Mouse (Mus musculus) forebrain, postnatal 0 days (tissue): Measurements from ENCODE around the gene Crk. TPM values are rescaled to one million over a fixed set of nuclear protein-coding genes. Genes with fewer than 3 reads are reported as not detected.

Experiments used
- ATAC-seq: fragments of 200-750 bp; cut with Nextera tagmentation; 2 replicates; pipeline ENCODE4 v1.8.0; 2017; ENCODE audit warnings: mild to moderate bottlenecking, moderate library complexity
- DNase-seq: peaks from one replicate; pipeline ENCODE4 v3.0.0-alpha.2; 2015
- H3K27ac ChIP-seq: fragments of 300-500 bp; sonication (generic); 2 replicates; pipeline ENCODE4 v1.5.1; 2014; ENCODE audit warnings: low read depth, mild to moderate bottlenecking, antibody characterized with exemption, low read length, moderate library complexity, mixed read lengths
- H3K27me3 ChIP-seq: fragments of 300-500 bp; sonication (generic); 2 replicates; pipeline ENCODE4 v1.6.1; 2014; ENCODE audit warnings: mild to moderate bottlenecking, low read length, mixed read lengths; ENCODE audit not compliant: insufficient read depth
- H3K36me3 ChIP-seq: fragments of 300-500 bp; sonication (generic); 2 replicates; pipeline ENCODE4 v1.6.1; 2014; ENCODE audit warnings: mild to moderate bottlenecking, moderate library complexity; ENCODE audit not compliant: insufficient read depth
- H3K4me1 ChIP-seq: fragments of 300-500 bp; sonication (generic); 2 replicates; pipeline ENCODE4 v1.6.1; 2014; ENCODE audit warnings: antibody characterized with exemption; ENCODE audit not compliant: insufficient read depth
- H3K4me2 ChIP-seq: fragments of 300-500 bp; sonication (generic); 2 replicates; pipeline ENCODE4 v1.6.1; 2014; ENCODE audit warnings: low read depth, mild to moderate bottlenecking, moderate library complexity
- H3K4me3 ChIP-seq: fragments of 300-500 bp; sonication (generic); 2 replicates; pipeline ENCODE4 v1.5.1; 2014; ENCODE audit warnings: low read depth, low read length, mixed read lengths
- H3K9ac ChIP-seq: fragments of 300-500 bp; sonication (generic); 2 replicates; pipeline ENCODE4 v1.6.1; 2014; ENCODE audit warnings: mild to moderate bottlenecking
- H3K9me3 ChIP-seq: fragments of 300-500 bp; sonication (generic); 2 replicates; pipeline ENCODE4 v1.6.1; 2016; ENCODE audit warnings: low read length
- CTCF ChIP-seq: sonication (generic); IDR thresholded peaks from 2 replicates; pipeline ENCODE4 v1.5.1; 2016; ENCODE audit warnings: antibody characterized with exemption, control low read depth, low read depth
- WGBS: fragments of 180-500 bp; shearing (Covaris S2); extraction: QIAGEN DNeasy Blood & Tissue Kit; methylation state at CpG from one replicate; pipeline ENCODE4 v1.1.7; 2014; 5-methylcytosine and 5-hydroxymethylcytosine counted together
- polyA plus RNA-seq: library from polyadenylated mRNA; unstranded; fragments of >200 nt; fragmentation: Nextera tagmentation; extraction: Ambion mirVana; gene quantifications from 2 replicates; pipeline ENCODE4 v1.2.1, GENCODE M21; 2015
- total RNA-seq: library from RNA; depleted of rRNA; stranded (reverse); fragments of >200 nt; gene quantifications from 2 replicates; pipeline ENCODE4 v1.2.3, GENCODE M21; 2014

Gene Crk
- total and polyA plus RNA-seq, 2 experiments from 2014 or later: 89.8 to 93.4 TPM

DNA sequence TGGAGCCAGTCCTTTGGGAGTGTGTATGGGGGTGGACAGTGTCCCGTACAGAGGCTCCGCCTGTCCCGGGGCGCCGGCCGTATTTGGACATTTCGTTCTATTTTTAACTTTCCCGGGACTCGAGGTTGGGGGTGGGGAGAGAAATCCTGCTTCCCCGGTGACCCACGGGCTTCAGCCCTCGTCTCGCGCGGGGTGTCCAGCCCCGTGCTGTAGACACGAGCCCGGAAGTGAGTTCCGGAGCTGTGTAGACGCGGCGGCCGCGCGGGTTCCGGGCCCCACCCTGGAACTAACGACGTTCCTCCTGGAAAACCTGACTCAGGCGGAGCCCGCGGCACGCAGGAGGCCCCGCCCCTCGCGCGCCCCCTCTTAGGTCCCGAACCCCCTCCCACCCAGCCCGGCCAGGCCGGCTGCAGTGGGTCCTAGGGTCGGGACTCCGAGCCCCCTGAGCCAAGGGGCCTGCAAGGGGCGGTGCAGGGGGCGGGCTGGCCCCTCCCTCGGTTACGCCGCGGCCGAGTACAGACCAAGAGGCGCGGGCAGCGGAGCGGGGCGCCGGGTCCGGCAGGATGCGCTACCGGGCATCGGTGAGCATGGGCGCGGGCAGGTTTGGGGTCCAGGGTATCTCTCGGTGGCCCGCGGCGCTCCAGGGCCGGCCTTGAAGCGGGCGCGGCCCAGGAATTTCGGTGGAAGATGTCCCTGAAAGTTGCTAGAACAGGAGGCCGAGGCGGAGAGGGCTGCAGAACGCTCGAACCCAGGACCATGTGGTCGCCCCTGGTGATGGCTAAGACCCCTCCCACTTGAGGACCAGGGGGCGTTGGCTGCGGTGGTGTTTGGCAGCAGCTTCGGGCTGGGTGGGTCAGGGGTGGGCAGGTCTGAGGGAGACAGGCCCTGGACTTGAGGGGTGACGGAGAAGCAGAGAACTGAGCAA is 23.2 kb upstream of the Crk start:
- no peak for TF ChIP-seq CTCF
- no peak overlapping the region for H3K27ac ChIP-seq
- peak; percentile 35 for ATAC-seq

DNA sequence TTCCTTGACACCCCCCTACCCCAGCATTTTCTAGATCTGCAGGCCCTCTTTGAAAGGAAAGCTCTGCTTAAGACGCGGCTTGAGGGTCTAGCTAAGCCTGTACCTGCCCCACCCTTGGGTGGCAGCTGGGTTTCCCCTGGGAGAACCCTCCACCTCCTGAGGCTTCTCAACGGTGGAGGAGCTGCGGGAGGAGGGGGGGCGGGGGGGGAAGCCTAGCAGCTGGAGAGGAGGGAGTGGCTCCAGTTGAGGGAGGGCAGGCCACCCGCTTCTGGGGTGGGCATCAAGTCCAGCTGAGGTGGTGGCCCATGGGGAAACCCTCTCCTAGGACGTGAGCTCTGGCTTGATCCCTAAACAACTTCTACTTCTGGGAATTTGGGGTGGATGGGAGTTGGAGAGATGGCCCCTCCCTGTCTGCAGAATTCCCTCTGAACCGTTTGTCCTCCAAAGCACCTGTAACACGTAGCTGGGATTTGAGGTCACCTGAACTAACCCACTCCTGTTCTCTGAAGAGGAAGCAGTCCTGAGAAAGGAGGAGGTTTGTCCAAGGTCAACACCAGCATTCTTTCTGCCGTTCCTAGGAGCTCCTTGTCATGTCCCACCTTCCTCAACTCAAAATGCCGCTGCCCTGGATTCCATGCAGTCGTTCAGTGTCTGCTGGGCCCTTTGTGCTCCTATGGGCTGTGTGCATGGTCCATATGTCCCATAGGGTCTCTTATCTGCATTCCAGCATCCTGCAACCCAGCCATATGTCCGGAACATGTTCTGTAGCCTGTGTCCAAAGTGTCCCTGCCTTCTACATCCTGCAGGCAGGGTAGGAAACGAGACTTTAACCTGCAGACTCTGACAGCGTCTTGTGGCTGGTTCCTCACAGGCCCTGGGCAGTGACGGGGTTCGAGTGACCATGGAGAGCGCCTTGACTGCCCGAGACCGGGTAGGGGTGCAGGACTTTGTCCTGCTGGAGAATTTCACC is 22.2 kb upstream of the Crk start:
- peaks cover 14% of the 10 kb centered on the region for H3K4me1 ChIP-seq
- peak overlapping the region; percentile 84 for H3K9ac ChIP-seq
- no peak for DNase-seq

More for the DNA sequence above, 23.2 kb upstream of the Crk start:
- Histone ChIP-seq H3K4me1 (peaks cover 14% of the 10 kb centered on the region), H3K36me3 (peaks cover 3% of the 10 kb centered on the region; the same call in 1 of the 2 replicates), H3K4me2 (peak overlapping the region; percentile 98), H3K9me3 (no peaks in the 10 kb centered on the region), H3K4me3 (peak overlapping the region; percentile 69), H3K27me3 (no peaks in the 10 kb centered on the region), H3K9ac (peak overlapping the region; percentile 84)
- peak; percentile 55 for DNase-seq
- 2% methylated on average over 78 of the region's 78 CpGs for WGBS

GRCm38 (mm10) chr11:75657841-75658240 is 21.2 kb upstream of the Crk start:
- no peaks in the 10 kb centered on the region for H3K9me3 ChIP-seq
- TF ChIP-seq CTCF: no peak
- ATAC-seq (no peak), DNase-seq (no peak)
- H3K27ac ChIP-seq: no peak overlapping the region
- no peak overlapping the region for H3K4me2 ChIP-seq
- H3K9ac ChIP-seq: no peak overlapping the region
- H3K27me3 ChIP-seq: no peaks in the 10 kb centered on the region
- peaks cover 20% of the 10 kb centered on the region; the same call in 1 of the 2 replicates for H3K36me3 ChIP-seq
- H3K4me3 ChIP-seq: no peak overlapping the region
- H3K4me1 ChIP-seq: peaks cover 7% of the 10 kb centered on the region

More for the DNA sequence above, 22.2 kb upstream of the Crk start:
- no peaks in the 10 kb centered on the region for H3K27me3 ChIP-seq
- 67% methylated on average over 20 of the region's 20 CpGs for WGBS
- no peaks in the 10 kb centered on the region for H3K9me3 ChIP-seq
- no peak overlapping the region for H3K27ac ChIP-seq
- H3K36me3 ChIP-seq: peaks cover 13% of the 10 kb centered on the region; the same call in 1 of the 2 replicates
- H3K4me2 ChIP-seq: peak overlapping the region; percentile 98
- ATAC-seq: no peak
- no peak for TF ChIP-seq CTCF
- peak overlapping the region; percentile 69 for H3K4me3 ChIP-seq

DNA sequence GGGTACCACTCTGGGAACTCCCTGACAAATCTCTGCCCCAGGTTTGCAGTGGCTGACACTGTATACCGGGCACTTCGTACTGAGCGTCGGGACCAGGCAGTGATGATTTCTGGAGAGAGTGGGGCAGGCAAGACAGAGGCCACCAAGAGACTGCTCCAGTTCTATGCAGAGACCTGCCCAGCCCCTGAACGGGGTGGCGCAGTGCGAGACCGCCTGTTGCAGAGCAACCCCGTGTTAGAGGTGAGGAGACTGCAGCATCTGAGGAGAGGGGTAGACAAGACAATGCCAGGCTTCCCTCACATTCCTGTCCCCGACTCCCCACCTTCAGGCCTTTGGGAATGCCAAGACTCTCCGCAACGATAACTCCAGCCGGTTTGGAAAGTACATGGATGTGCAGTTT is 20.7 kb upstream of the Crk start:
- Histone ChIP-seq H3K4me1 (peaks cover 7% of the 10 kb centered on the region), H3K36me3 (peaks cover 20% of the 10 kb centered on the region; the same call in 1 of the 2 replicates), H3K4me2 (no peak overlapping the region), H3K27ac (no peak overlapping the region), H3K4me3 (no peak overlapping the region), H3K27me3 (no peaks in the 10 kb centered on the region), H3K9me3 (no peaks in the 10 kb centered on the region), H3K9ac (no peak overlapping the region)
- ATAC-seq (no peak), DNase-seq (no peak)
- no peak for TF ChIP-seq CTCF
- 93% methylated on average over 13 of the region's 13 CpGs for WGBS

GRCm38 (mm10) chr11:75658996-75659750 is 19.9 kb upstream of the Crk start:
- TF ChIP-seq CTCF: no peak
- Histone ChIP-seq H3K9me3 (no peaks in the 10 kb centered on the region), H3K4me2 (no peak overlapping the region), H3K4me3 (no peak overlapping the region), H3K36me3 (peaks cover 20% of the 10 kb centered on the region; the same call in 1 of the 2 replicates), H3K9ac (no peak overlapping the region), H3K4me1 (peaks cover 6% of the 10 kb centered on the region), H3K27ac (no peak overlapping the region), H3K27me3 (no peaks in the 10 kb centered on the region)
- WGBS: 82% methylated on average over 14 of the region's 14 CpGs
- ATAC-seq (no peak), DNase-seq (no peak)

DNA sequence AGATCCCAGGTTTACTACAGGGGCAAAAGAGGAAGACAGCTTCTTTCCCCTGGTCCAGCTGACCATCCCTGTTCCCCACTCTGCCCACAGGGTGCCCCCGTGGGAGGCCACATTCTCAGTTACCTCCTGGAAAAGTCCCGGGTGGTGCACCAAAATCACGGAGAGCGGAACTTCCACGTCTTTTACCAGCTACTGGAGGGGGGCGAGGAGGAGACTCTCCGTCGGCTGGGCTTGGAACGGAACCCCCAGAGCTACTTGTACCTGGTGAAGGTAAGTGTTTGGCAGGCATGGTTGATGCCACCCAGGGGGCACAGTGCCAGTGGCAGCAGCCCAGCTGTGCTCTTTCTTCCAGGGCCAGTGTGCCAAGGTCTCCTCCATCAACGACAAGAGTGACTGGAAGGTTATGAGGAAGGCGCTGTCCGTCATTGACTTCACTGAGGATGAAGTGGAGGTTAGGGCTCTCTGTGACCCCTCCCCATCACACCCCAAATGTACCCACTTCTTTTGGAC is 18.9 kb upstream of the Crk start:
- no peaks in the 10 kb centered on the region for H3K9me3 ChIP-seq
- H3K27ac ChIP-seq: no peak overlapping the region
- no peak overlapping the region for H3K4me3 ChIP-seq
- no peak overlapping the region for H3K9ac ChIP-seq
- no peaks in the 10 kb centered on the region for H3K27me3 ChIP-seq
- H3K4me1 ChIP-seq: no peaks in the 10 kb centered on the region; the same call in 1 of the 2 replicates
- no peak for ATAC-seq
- H3K4me2 ChIP-seq: no peak overlapping the region
- no peak for DNase-seq
- H3K36me3 ChIP-seq: peaks cover 21% of the 10 kb centered on the region
- no peak for TF ChIP-seq CTCF
- WGBS: 92% methylated on average over 12 of the region's 12 CpGs
